Mouse (Mus musculus) embryonic facial prominence, embryonic 11.5 days (tissue): ENCODE measurements at regions not wholly inside any gene's neighbourhood (a gene's known extent, or its start where the extent isn't known, plus 50 kb on each side); places are given as distances from the start of the nearest gene placed in this dataset.
"Not testable (repeated sequence)": the region's sequence is repeated elsewhere in the genome, so short reads cannot be mapped to it uniquely, and the experiment has no call there.

Experiments
- ATAC-seq: fragments of 200-750 bp; cut with Nextera tagmentation; replicated peaks from 2 replicates; pipeline ENCODE4 v1.8.0; 2017; ENCODE audit warnings: low read depth; ENCODE audit not compliant: insufficient number of reproducible peaks, low FRiP score, low TSS enrichment
- DNase-seq: peaks from one replicate; pipeline ENCODE4 v3.0.0-alpha.2; 2015; ENCODE audit warnings: low spot score
- H3K27ac ChIP-seq: fragments of 300-500 bp; sonication (generic); replicated peaks from 2 replicates; pipeline ENCODE4 v1.5.1; 2014; ENCODE audit warnings: mild to moderate bottlenecking, low read depth, low read length, control low read depth
- H3K27me3 ChIP-seq: fragments of 300-500 bp; sonication (generic); 2 replicates; pipeline ENCODE4 v1.6.1; 2014; ENCODE audit warnings: mild to moderate bottlenecking, low read length, moderate library complexity, mixed read lengths; ENCODE audit not compliant: control insufficient read depth, insufficient read depth
- H3K36me3 ChIP-seq: fragments of 300-500 bp; sonication (generic); replicated peaks from 2 replicates; pipeline ENCODE4 v1.6.1; 2014; ENCODE audit warnings: low read depth, mild to moderate bottlenecking, low read length, moderate library complexity, mixed read lengths; ENCODE audit not compliant: control insufficient read depth, insufficient read depth
- H3K4me1 ChIP-seq: fragments of 300-500 bp; sonication (generic); 2 replicates; pipeline ENCODE4 v1.6.1; 2014; ENCODE audit warnings: low read length, mixed read lengths; ENCODE audit not compliant: control insufficient read depth, insufficient read depth
- H3K4me2 ChIP-seq: fragments of 300-500 bp; sonication (generic); 2 replicates; pipeline ENCODE4 v1.6.1; 2014; ENCODE audit warnings: low read depth, mild to moderate bottlenecking, control low read depth, low read length, moderate library complexity
- H3K4me3 ChIP-seq: fragments of 300-500 bp; sonication (generic); 2 replicates; pipeline ENCODE4 v1.5.1; 2014; ENCODE audit warnings: low read depth, low read length, control low read depth
- H3K9ac ChIP-seq: fragments of 300-500 bp; sonication (generic); replicated peaks from 2 replicates; pipeline ENCODE4 v1.6.1; 2014; ENCODE audit warnings: mild to moderate bottlenecking, control low read depth, low read length
- H3K9me3 ChIP-seq: fragments of 300-500 bp; sonication (generic); replicated peaks from 2 replicates; pipeline ENCODE4 v1.6.1; 2016; ENCODE audit warnings: mild to moderate bottlenecking, low read length, inconsistent platforms, mixed read lengths; ENCODE audit not compliant: control insufficient read depth
- WGBS: fragments of 180-500 bp; shearing (Covaris S2); extraction: QIAGEN DNeasy Blood & Tissue Kit; methylation state at CpG from one replicate; pipeline ENCODE4 v1.1.7; 2014; 5-methylcytosine and 5-hydroxymethylcytosine counted together

- no peak overlapping the region for H3K4me3 ChIP-seq
- no peak for ATAC-seq
- no peaks in the 10 kb centered on the region for H3K27me3 ChIP-seq
- H3K9me3 ChIP-seq = no peaks in the 10 kb centered on the region
- no peak overlapping the region for H3K4me2 ChIP-seq
- no peaks in the 10 kb centered on the region for H3K36me3 ChIP-seq
- H3K9ac ChIP-seq = no peak overlapping the region
- H3K4me1 ChIP-seq = no peaks in the 10 kb centered on the region
- WGBS = 57% methylated on average over 3 of the region's 3 CpGs
- DNase-seq = no peak
- no peak overlapping the region for H3K27ac ChIP-seq
Measured at GRCm38 (mm10) chr6:31897001-31897400, 153.0 kb upstream of the 1700012A03Rik start.

- no peaks in the 10 kb centered on the region for H3K9me3 ChIP-seq
- WGBS = 56% methylated on average over 3 of the region's 3 CpGs
- ATAC-seq (no peak), DNase-seq (no peak)
- H3K4me3 ChIP-seq = no peak overlapping the region
- no peaks in the 10 kb centered on the region for H3K27me3 ChIP-seq
- H3K9ac ChIP-seq = no peak overlapping the region
- no peaks in the 10 kb centered on the region for H3K36me3 ChIP-seq
- H3K27ac ChIP-seq = no peak overlapping the region
- H3K4me1 ChIP-seq = no peaks in the 10 kb centered on the region
- H3K4me2 ChIP-seq = no peak overlapping the region
Measured at GRCm38 (mm10) chr6:31895835-31896234, 154.2 kb upstream of the 1700012A03Rik start.

GRCm38 (mm10) chr6:31886931-31887330, 163.1 kb upstream of the 1700012A03Rik start:
- no peaks in the 10 kb centered on the region for H3K27me3 ChIP-seq
- no peaks in the 10 kb centered on the region for H3K36me3 ChIP-seq
- no peak overlapping the region for H3K4me2 ChIP-seq
- H3K9me3 ChIP-seq = no peaks in the 10 kb centered on the region
- ATAC-seq = 0 out of 2 replicates have a peak, but pooled peaks have one; percentile 56
- no peaks in the 10 kb centered on the region for H3K4me1 ChIP-seq
- H3K4me3 ChIP-seq = no peak overlapping the region
- DNase-seq = peak; percentile 1
- H3K9ac ChIP-seq = no peak overlapping the region
- H3K27ac ChIP-seq = no peak overlapping the region
- WGBS = 5% methylated on average over 4 of the region's 4 CpGs

GRCm38 (mm10) chr6:31885196-31885595, 164.8 kb upstream of the 1700012A03Rik start:
- not testable (repeated sequence) for H3K4me2 ChIP-seq, ATAC-seq, H3K9ac ChIP-seq, H3K4me1 ChIP-seq, H3K4me3 ChIP-seq, H3K36me3 ChIP-seq, H3K9me3 ChIP-seq, H3K27me3 ChIP-seq, H3K27ac ChIP-seq
- WGBS = 6% methylated on average over 1 of the region's 1 CpGs
- DNase-seq = peak; percentile 66

- 11% methylated on average over 2 of the region's 2 CpGs for WGBS
- no peak for ATAC-seq
- no peak overlapping the region for H3K27ac ChIP-seq
- no peak overlapping the region for H3K4me3 ChIP-seq
- no peaks in the 10 kb centered on the region for H3K36me3 ChIP-seq
- no peak overlapping the region for H3K4me2 ChIP-seq
- no peaks in the 10 kb centered on the region for H3K4me1 ChIP-seq
- no peaks in the 10 kb centered on the region for H3K9me3 ChIP-seq
- no peaks in the 10 kb centered on the region for H3K27me3 ChIP-seq
- no peak overlapping the region for H3K9ac ChIP-seq
- DNase-seq = peak; percentile 90
Measured at GRCm38 (mm10) chr6:31883726-31884125, 166.3 kb upstream of the 1700012A03Rik start.

GRCm38 (mm10) chr6:31874616-31875015, 175.4 kb upstream of the 1700012A03Rik start:
- 93% methylated on average over 6 of the region's 6 CpGs for WGBS
- H3K27ac ChIP-seq = no peak overlapping the region

GRCm38 (mm10) chr6:31873911-31874310, 176.1 kb upstream of the 1700012A03Rik start:
- Histone ChIP-seq H3K27ac (no peak overlapping the region), H3K4me2 (no peak overlapping the region), H3K9me3 (no peaks in the 10 kb centered on the region), H3K4me3 (no peak overlapping the region), H3K27me3 (no peaks in the 10 kb centered on the region), H3K9ac (no peak overlapping the region), H3K36me3 (no peaks in the 10 kb centered on the region), H3K4me1 (no peaks in the 10 kb centered on the region)
- 37% methylated on average over 1 of the region's 1 CpGs for WGBS
- DNase-seq = no peak
- ATAC-seq = no peak

More at GRCm38 (mm10) chr6:31874616-31875015, 175.4 kb upstream of the 1700012A03Rik start:
- no peaks in the 10 kb centered on the region for H3K9me3 ChIP-seq
- ATAC-seq (no peak), DNase-seq (no peak)
- no peaks in the 10 kb centered on the region for H3K4me1 ChIP-seq
- H3K4me2 ChIP-seq = no peak overlapping the region
- no peak overlapping the region for H3K9ac ChIP-seq
- H3K27me3 ChIP-seq = no peaks in the 10 kb centered on the region
- H3K36me3 ChIP-seq = no peaks in the 10 kb centered on the region
- H3K4me3 ChIP-seq = no peak overlapping the region

GRCm38 (mm10) chr6:31871766-31872165, 178.3 kb upstream of the 1700012A03Rik start:
- no peak overlapping the region for H3K9ac ChIP-seq
- H3K9me3 ChIP-seq = no peaks in the 10 kb centered on the region
- no peak overlapping the region for H3K27ac ChIP-seq
- H3K4me1 ChIP-seq = no peaks in the 10 kb centered on the region
- no peaks in the 10 kb centered on the region for H3K27me3 ChIP-seq
- WGBS = 81% methylated on average over 3 of the region's 3 CpGs
- no peak overlapping the region for H3K4me3 ChIP-seq
- no peak for DNase-seq
- no peak overlapping the region for H3K4me2 ChIP-seq
- ATAC-seq = no peak
- no peaks in the 10 kb centered on the region for H3K36me3 ChIP-seq
